Mouse (Mus musculus): Measurements from ENCODE around the gene Map7.

The Map7 gene

DNA sequence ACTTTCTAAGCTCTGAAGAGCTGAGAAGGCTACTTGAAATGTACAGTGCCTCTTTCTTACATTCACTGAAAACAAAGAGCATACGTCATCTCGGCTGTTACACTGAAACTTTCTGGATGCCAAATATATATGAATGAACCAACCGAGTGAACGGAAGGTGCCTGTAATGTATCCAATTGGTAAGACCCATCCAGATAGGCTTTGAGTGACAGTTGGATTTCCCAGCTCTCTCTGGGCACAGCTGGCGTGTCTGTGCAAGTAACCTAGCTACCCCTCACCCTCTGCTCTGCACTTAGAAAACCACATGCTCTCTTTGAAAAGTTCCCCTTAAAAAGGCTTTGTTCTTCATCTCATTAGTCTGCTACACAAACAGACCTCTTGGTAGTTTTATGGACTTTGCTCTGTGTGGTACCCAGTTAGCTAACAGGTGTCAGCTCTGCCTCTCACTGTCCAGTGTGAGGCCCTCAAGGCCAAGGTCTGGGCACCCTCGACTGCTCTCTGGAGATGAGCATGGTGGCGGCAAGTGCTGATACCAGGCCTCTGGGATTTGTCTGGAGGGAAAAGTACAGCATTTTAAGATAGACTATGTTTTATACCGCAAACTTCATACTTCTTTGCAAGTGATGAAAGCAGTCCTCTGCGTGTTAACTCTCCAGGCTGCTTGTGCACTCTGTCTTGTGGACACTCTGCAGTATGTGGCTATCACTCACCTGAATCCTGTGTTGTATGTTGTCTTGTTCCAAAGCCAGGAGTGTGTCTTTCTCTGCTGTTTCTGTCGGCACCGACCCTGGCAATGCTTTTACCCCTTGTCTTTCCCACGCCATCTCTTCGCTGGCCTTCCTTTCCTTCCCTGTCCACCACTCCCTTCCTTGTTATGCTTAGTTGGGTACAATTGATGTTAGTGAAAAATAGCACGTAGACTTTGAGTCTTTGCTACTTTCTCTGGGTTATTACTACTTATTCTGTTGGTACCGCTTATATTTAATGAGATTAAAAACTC lies 109.8 kb downstream of the Map7 start:
- H3K36me3 ChIP-seq (ENCODE audit: control insufficient read depth, insufficient read depth, low read length, poor library complexity, severe bottlenecking) = no peaks in the 10 kb centered on the region
- DNase-seq (ENCODE audit: low read depth, low spot score) = no peak
- no peaks in the 10 kb centered on the region for H3K27me3 ChIP-seq (ENCODE audit: control insufficient read depth, insufficient read depth, low read length, poor library complexity, severe bottlenecking)

DNA sequence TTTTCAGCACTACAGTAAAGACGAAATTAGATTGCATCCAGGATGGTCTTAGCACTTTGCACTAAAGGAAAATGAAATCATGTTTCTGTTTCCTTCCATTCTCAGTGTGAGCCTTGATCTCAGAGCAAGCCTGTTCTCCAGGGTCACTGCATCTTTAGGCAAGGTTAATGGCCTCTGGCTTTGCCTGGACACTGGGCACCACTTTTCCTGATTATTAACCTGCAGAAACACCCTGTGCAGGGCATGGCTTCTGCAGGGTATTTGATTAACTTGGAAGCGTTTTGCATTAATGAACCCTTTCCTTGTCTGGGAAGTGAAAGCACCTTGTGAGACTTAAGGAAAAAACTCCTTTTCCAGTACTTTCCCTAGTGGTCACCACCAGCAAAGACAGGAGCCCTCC lies 111.2 kb downstream of the Map7 start:
- Histone ChIP-seq H3K27me3 (ENCODE audit: control insufficient read depth, insufficient read depth, low read length, poor library complexity, severe bottlenecking) (no peaks in the 10 kb centered on the region), H3K36me3 (ENCODE audit: control insufficient read depth, insufficient read depth, low read length, poor library complexity, severe bottlenecking) (no peaks in the 10 kb centered on the region)
- DNase-seq (ENCODE audit: low read depth, low spot score) = no peak

DNA sequence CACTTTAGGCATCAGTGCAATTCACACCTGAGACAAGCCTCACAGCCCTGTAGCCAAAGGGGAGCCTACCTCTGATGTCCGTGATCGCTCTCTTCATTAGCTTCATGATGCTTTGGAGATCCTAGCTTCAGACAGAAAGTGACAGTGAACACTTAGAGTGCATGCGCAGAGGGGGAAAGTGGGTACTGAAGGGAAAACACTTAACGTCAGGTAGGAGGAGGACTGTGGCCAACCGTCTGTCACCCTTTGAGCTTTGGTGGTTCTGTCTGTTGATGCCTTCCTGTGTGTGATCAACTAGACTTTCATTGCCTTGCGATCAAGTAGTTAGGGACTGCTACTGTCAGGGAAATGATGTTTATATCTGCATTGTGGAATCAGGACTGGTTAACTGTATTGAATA lies 114.6 kb downstream of the Map7 start:
- DNase-seq (ENCODE audit: low read depth, low spot score) = no peak
- H3K36me3 ChIP-seq (ENCODE audit: control insufficient read depth, insufficient read depth, low read length, poor library complexity, severe bottlenecking) = no peaks in the 10 kb centered on the region

DNA sequence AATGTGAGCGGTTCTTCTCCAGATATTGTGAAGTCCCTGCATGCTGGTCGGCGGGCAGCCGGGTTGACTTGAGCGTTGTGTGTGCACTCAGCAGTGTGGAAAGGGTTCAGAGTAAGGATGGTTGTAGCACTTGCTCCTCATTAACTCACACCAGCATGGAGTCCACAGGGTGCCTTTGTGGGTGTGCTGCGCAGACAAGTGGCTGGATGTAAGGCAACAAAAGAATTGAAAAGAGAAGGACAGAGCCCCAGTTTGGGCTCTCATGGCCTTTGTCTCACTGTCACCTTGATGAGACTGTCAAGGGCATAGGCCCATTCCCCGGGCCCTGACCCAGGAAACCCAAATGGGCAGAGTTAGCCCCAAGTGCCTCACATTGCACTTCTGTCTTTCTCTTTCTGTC lies 116.2 kb downstream of the Map7 start:
- no peak for DNase-seq (ENCODE audit: low read depth, low spot score)
- no peaks in the 10 kb centered on the region for H3K36me3 ChIP-seq (ENCODE audit: control insufficient read depth, insufficient read depth, low read length, poor library complexity, severe bottlenecking)
- no peaks in the 10 kb centered on the region for H3K27me3 ChIP-seq (ENCODE audit: control insufficient read depth, insufficient read depth, low read length, poor library complexity, severe bottlenecking)

More for the DNA sequence above, 114.6 kb downstream of the Map7 start:
- no peaks in the 10 kb centered on the region for H3K27me3 ChIP-seq (ENCODE audit: control insufficient read depth, insufficient read depth, low read length, poor library complexity, severe bottlenecking)

DNA sequence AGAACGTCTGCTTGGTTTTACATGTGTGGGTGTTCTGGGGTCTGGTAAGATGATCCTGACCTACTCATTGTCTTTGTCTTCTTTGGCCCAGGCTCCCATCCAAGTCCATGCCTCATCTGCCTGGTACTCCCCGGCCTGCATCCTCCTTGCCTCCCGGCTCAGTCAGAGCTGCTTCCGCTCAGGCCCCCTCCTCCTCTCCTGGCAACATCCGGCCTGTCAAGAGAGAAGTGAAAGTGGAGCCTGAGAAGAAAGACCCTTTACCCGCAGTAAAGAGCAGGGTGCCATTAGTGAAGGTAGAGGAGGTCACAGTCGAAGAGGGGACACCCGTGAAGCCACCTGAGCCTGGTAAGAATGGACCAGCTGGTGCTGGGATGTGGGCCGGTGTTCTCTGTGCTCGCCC lies 118.8 kb downstream of the Map7 start:
- Histone ChIP-seq H3K36me3 (ENCODE audit: control insufficient read depth, insufficient read depth, low read length, poor library complexity, severe bottlenecking) (no peaks in the 10 kb centered on the region), H3K27me3 (ENCODE audit: control insufficient read depth, insufficient read depth, low read length, poor library complexity, severe bottlenecking) (no peaks in the 10 kb centered on the region)
- DNase-seq (ENCODE audit: low read depth, low spot score) = peak; percentile 47

DNA sequence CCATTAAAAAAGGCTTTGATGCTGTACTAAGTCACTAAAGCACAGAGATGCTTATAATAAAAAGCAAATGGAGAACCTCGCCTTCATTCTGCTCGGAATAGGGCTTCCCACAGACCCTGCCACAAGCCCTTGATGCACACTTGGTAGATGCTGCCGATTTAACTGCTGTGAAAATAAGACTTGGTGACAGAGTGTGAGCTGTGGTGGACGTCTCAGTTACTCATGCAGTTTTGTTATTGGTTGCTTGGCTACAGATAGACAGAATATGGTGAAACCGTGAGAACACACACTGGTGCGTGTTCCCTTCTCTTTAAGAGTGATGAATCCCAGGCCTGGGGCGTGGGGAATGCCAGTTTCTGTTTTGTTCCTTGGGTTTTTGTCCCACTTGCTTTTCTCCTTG lies 120.7 kb downstream of the Map7 start:
- H3K36me3 ChIP-seq (ENCODE audit: control insufficient read depth, insufficient read depth, low read length, poor library complexity, severe bottlenecking) = no peaks in the 10 kb centered on the region
- DNase-seq (ENCODE audit: low read depth, low spot score) = no peak
- H3K27me3 ChIP-seq (ENCODE audit: control insufficient read depth, insufficient read depth, low read length, poor library complexity, severe bottlenecking) = no peaks in the 10 kb centered on the region

DNA sequence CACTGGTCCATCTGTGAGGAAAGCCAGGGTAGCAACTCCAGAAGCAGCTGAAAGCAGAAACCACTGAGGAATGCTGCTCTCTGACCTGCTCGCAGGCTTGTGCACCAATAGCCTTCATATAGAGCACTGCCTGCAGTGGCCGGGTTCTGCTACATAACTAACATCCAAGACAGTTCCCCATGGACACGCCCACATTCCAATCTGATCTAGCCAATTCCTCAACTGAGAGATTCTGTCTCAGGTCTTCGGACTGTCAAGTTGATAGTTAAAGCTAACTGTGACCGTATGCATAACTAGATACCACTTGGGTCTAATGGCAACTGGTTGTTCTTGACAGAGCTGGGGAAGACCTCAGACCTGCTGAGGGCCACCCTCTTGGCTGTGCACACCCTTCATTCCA lies 124.1 kb downstream of the Map7 start:
- no peaks in the 10 kb centered on the region for H3K36me3 ChIP-seq (ENCODE audit: control insufficient read depth, insufficient read depth, low read length, poor library complexity, severe bottlenecking)
- DNase-seq (ENCODE audit: low read depth, low spot score) = no peak
- no peaks in the 10 kb centered on the region for H3K27me3 ChIP-seq (ENCODE audit: control insufficient read depth, insufficient read depth, low read length, poor library complexity, severe bottlenecking)

DNA sequence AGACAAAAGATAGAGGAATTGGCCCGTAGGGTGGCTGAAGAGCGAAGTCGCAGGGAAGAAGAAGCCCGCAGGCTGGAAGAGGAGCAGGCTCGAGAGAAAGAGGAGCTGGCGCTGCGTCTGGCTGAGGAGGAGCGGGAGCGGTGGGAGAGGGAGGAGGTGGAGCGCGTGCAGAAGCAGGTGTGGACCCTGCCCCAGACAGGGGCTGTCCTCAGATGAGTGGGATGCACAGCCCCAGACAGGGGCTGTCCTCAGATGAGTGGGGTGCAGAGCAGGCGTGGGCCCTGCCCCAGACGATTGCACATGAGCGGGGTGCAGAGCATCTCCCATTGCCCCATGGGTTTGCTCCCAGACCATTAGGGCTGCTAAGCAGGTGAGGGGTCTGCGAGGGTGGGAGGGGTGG lies 125.0 kb downstream of the Map7 start:
- Histone ChIP-seq H3K36me3 (ENCODE audit: control insufficient read depth, insufficient read depth, low read length, poor library complexity, severe bottlenecking) (no peaks in the 10 kb centered on the region), H3K27me3 (ENCODE audit: control insufficient read depth, insufficient read depth, low read length, poor library complexity, severe bottlenecking) (no peaks in the 10 kb centered on the region)
- no peak for DNase-seq (ENCODE audit: low read depth, low spot score)

DNA sequence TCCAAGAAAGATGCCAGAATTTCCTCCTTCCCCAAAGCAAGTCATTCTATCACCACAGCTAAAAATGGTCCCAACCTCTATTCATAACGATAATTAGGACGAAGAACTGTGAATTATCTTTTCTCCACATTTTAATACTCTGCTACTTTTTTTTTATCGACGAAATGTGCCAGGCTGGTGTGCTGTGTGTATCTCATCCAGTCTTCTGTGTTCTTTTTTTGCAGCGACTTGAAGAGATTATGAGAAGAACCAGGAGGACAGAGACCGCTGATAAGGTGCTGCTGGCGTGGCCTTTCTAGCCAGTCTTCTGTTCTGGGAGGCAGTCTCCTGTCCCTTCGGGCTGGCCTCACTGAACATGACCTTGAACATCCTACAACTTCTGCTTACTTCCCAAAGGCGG lies 125.8 kb downstream of the Map7 start:
- no peak for DNase-seq (ENCODE audit: low read depth, low spot score)
- Histone ChIP-seq H3K27me3 (ENCODE audit: control insufficient read depth, insufficient read depth, low read length, poor library complexity, severe bottlenecking) (no peaks in the 10 kb centered on the region), H3K36me3 (ENCODE audit: control insufficient read depth, insufficient read depth, low read length, poor library complexity, severe bottlenecking) (no peaks in the 10 kb centered on the region)

DNA sequence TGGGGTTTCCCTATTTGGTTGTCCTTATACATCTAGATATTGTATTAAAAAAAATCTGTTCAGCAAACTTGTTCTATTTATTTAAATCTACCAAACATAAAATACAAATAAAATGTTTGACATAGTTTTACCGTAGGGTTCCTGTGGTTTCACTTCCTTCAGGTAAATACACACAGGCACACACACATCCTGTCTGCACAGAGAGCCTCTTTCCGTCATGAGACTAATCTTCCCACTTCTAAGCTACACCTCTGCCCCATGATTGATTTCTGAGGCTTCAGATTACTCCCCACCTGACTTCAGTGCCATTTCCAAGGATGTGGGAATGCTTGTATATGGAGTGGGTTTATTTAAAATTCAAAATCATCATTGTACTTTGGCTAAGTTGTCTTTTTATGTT lies 133.2 kb downstream of the Map7 start:
- peak; percentile 73 for DNase-seq (ENCODE audit: low read depth, low spot score)

DNA sequence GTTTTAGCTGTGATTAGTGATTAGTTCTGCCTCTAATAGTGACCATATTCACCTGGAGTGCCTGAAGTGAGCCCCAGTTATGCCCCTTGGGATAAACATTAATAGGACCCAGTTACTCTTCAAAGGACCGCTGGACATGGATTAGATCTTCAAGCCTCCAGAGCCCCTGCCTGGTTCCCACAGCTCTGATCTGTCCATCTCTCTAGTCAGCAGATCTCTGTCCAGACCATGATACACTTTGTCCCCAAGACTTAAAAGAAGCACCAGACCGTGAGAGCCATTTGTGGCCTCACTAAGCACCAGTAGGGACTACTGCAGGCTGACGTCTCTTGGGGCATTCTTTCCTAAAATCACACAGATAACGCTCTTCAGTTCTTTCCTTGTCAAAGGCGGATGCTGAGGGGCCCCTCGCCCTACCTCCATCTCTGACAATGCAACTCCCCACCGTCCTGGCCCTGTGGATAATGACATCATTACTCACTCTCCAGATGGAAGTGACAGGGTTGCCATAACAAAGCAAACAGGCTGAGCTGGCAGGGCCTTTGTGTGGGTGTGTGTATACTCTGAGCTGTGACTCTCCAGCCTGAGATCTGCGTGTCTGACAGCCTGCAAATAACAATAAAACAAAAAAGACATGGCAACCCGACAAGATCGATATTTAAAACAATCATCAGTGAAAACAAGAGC lies 137.2 kb downstream of the Map7 start:
- DNase-seq (ENCODE audit: low read depth, low spot score) = no peak
- H3K27me3 ChIP-seq (ENCODE audit: control insufficient read depth, insufficient read depth, low read length, poor library complexity, severe bottlenecking) = no peaks in the 10 kb centered on the region
- H3K36me3 ChIP-seq (ENCODE audit: control insufficient read depth, insufficient read depth, low read length, poor library complexity, severe bottlenecking) = no peaks in the 10 kb centered on the region

More for the DNA sequence above, 133.2 kb downstream of the Map7 start:
- no peaks in the 10 kb centered on the region for H3K27me3 ChIP-seq (ENCODE audit: control insufficient read depth, insufficient read depth, low read length, poor library complexity, severe bottlenecking)
- peaks cover 2% of the 10 kb centered on the region; the same call in 1 of the 2 replicates for H3K36me3 ChIP-seq (ENCODE audit: control insufficient read depth, insufficient read depth, low read length, poor library complexity, severe bottlenecking)

DNA sequence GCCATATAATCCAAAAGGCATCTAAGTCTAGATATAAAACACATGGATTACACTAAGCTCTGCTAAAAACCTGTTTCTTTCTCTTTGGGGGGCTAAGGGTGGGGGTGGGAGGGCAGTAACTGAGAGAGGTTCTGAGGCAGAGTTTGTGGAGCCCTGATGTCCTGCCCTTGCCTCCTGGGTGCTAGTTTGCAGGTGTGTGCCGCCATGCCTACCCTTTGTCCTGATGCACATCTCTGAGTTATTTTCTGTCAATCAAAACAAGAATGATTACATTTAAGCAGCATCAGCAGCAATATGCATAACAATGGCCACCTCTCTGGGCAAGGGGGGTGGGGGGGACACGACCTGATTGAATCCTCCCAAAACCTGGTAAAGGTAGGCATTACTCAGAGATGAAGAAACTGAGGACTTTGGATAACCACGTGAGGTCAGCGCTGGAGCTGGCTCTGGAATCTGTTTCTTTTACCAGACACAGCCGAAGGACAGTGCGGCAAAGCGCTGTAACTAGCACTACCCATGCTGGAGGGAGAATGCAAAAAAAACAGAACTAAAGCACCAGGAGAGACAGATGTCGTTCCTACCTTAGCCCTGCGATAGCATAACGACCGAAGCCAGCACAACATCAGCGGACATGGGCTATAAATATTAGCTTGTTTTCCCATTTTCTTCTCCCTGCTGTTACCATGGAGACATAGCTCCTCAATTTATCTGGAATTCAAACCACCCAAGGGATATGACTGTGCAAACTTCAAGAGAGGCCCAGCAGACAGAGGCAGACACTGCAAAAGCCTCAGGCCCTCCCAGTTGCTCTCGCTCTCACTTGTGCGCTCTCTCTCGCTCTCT lies 137.9 kb downstream of the Map7 start:
- no peak for DNase-seq (ENCODE audit: low read depth, low spot score)
- Histone ChIP-seq H3K27me3 (ENCODE audit: control insufficient read depth, insufficient read depth, low read length, poor library complexity, severe bottlenecking) (no peaks in the 10 kb centered on the region), H3K36me3 (ENCODE audit: control insufficient read depth, insufficient read depth, low read length, poor library complexity, severe bottlenecking) (no peaks in the 10 kb centered on the region; the same call in 1 of the 2 replicates)

DNA sequence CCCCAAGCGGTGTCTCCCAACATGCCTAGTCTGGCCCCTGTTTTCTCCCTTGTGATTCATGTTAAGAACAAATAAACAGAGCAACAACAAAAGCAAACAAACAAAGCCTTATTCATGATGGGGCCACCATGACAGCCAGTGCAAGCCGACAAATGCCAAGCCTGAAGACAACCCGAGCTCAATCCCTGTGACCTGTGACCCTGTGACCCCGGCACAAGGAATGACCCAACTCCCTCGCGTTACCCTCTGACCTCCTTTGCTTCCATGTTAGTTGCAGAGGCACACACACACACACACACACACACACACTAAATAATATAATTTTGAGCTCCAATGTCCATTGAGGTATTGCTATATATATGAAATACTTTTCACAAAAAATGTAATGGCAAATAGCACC lies 139.1 kb downstream of the Map7 start:
- DNase-seq (ENCODE audit: low read depth, low spot score) = no peak
- H3K27me3 ChIP-seq (ENCODE audit: control insufficient read depth, insufficient read depth, low read length, poor library complexity, severe bottlenecking) = no peaks in the 10 kb centered on the region
- H3K36me3 ChIP-seq (ENCODE audit: control insufficient read depth, insufficient read depth, low read length, poor library complexity, severe bottlenecking) = no peaks in the 10 kb centered on the region; the same call in 1 of the 2 replicates

DNA sequence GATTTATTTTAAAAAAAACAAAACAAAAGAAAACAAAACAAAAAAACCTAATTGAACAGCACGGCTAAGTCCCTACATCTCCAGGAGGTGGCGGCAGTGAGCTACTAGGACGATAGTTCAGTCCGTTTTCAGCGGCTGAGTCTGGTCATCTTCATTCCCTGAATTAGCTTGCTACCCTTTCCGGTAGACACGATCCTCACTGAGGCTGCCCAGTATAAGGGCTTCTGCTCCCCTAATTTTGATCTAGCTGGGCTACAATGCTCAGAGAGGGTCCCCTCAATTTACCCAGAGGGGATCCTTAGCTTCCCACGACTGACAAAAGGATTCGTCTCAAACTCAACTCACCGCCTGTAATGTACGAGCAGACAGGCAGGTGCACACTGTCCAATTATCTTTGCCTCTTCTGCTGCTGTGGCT lies 142.2 kb downstream of the Map7 start:
- no peaks in the 10 kb centered on the region for H3K27me3 ChIP-seq (ENCODE audit: control insufficient read depth, insufficient read depth, low read length, poor library complexity, severe bottlenecking)
- peak; percentile 85 for DNase-seq (ENCODE audit: low read depth, low spot score)
- H3K36me3 ChIP-seq (ENCODE audit: control insufficient read depth, insufficient read depth, low read length, poor library complexity, severe bottlenecking) = no peaks in the 10 kb centered on the region; the same call in 1 of the 2 replicates
